Mouse (Mus musculus) left cerebral cortex, adult 6 months (tissue): Measurements from ENCODE around the gene Hdac10. TPM values are rescaled to one million over a fixed set of nuclear protein-coding genes. Genes with fewer than 3 reads are reported as not detected.

Source experiments
- long read RNA-seq, 2 experiments: library from polyadenylated mRNA; unstranded; transcript quantifications; one replicate each; pipeline ENCODE4 v2.0.0; 2019 to 2020
- polyA plus RNA-seq: library from polyadenylated mRNA; unstranded; fragments of <200 nt; fragmentation: Nextera tagmentation; gene quantifications from 2 replicates; pipeline ENCODE4 v1.2.3, GENCODE M21; 2021

The Hdac10 gene
- polyA plus RNA-seq, result 5.8 TPM in 2 replicates
- long read RNA-seq, experiment 1, transcript Hdac10-201 (20 exons, 2,412 nt), result major isoform, 10 of 81 reads
- long read RNA-seq, experiment 1, partial matches to known transcripts, result 6 of 81 reads
- long read RNA-seq, experiment 1, other reads (novel, unspliced or antisense), result 64 of 81 reads
- long read RNA-seq, experiment 2, transcript Hdac10-201 (20 exons, 2,412 nt), result major isoform, 5 of 12 reads
- long read RNA-seq, experiment 2, partial matches to known transcripts, result 2 of 12 reads
- long read RNA-seq, experiment 2, other reads (novel, unspliced or antisense), result 5 of 12 reads

DNA sequence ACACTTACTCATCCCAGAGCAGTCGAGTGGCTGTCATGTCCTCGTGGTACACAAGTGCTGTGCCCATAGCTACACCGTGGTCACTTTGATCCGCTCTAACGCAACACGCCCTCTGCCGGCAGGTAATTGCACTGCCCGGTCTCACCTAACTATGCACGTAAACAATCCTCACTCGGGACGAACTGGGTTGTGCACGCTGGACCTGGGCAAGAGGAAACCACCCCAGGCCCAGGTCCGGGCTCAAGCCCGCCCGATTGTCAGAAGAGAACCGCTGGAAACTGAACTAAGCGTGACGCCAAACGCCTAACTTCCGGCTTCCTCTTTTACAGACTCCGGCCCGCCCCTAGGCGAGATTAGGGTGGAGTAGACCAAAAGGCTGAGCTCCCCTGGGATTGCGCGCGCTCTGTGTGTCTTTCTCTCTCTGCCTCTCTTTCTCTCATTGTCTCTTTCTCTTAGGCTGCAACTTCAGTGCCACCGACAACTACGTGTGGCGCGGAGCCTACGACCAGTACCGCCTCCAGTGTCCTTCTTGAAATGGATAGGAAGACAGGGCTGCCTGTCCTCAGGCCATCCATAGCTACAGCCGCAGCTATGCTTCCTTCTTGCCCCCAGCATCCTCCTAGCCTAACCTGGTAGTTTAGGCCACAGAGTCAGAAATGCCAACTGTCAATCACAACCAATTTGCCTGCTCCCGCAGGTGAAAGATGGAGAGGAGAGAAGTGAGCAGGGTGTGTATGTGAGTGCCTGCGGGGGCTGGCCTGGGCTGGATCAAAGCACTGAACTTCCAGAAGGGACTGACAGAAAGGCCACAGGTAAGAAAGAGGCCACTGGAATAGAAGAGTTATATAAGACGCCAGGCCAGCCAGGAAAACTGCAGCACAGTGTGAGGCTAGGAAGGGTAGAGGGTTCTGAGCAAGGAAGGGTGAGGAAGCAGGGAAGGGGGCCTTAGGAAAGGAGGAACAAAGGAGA is at the start of gene Hdac10:
TSS of gene Hdac10 (minus strand) at position 319 of the 969 bp plus-strand sequence.

DNA sequence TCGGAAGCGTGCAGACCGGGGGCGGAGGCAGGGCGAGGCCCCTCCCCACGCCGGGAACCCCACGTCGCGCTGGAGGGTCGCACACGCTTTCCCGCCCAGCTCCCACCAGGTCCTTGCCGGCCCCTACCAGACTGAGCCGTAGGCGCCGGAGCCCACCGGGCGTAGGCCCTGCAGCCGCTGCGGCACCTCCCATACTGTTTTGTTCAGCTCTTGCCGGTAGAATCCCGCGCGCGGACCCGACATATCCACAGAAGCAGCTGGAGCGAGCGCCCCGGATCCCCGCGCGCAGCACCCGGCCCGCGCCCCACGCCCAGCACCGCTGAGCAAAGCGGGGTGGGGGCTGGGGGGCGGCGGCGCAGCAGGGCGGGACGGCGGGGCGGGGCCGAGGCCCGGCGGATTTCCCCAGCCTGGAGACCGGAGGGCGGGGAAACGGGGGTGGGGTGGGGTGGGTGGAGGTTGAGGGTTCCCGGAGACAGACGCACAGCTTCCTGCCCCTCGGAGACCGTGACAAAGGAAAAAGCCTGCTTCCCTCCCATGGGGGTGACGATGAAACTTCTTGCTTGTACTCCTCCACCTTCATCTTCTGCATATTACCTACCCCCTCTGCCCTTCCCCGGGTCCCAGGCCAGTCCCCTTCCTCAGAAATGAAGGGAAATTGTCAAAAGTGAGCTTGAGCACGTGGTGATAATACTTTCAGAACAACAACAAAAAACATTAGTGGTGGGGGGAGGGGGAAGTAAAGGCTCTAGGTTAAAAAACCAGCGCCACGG is 21.0 kb upstream of the Hdac10 start, which contains the start of gene Mapk11:
TSS of gene Mapk11 (minus strand) at position 358 of the 770 bp plus-strand sequence.

DNA sequence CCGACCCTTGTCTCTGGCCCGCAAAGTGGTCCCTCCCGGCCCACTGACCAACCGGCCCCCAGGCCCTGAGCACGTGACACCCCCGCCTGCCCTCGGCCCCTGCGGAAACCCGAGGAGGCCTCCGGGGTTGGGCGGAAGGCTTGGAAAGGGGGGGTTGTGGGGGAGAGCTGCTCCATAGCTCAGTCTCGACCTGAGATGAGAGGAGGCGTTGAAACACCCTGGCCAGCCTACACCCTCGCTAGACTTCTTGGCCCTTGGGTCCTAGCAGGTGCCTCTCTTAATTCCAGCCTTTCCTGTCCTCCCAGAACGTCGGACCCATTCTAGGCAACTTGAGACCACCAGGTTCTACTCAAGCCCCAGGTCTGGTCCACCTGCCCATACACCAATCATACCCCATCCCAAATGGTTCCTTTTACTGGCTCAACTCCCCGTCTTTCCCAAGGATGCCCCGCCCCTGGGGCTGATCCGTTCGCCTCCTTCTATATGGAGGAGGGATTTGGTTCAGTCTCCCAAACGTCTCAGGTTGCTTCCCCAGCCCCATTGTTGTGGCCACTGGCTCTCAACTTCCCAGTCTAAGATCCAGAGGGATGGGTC is 12.3 kb upstream of the Hdac10 start, which contains the start of gene Mapk12:
TSS of gene Mapk12 (minus strand) at position 45 of the 594 bp plus-strand sequence.

DNA sequence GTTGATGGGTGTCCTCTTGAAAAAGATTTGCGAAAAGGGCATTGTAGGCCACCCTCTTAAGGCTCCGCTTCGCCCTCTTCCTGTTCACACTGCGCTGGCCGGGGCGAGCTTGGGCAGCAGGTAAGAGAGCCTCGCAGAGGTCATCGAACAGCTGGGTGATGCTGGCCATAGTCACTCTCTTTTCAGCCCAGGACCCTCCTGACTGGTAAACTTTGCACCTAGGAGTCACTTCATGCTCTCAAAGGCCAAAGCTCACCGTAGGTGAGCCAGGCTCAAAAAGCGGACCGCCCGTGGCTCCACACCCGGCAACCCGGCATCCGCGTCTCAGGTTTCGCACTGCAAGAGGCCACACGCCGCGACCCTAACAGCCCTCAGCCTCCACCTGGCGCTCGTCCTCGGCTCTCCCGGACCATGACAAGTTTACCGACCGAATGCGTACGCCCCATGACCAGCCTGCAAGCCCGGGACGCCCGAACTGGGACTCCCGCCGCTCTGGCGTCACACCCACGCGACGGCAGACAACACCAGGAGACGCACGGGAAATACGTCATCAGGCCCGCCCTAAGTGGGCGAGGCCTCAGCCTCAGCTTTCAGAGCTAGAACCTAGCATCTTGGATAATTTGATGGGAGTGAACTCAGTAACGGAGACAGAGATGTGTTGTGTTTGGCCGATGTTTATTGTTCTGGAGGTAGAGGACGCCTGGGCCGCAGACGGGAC is 5.7 kb downstream of the Hdac10 start, which contains the start of gene Tubgcp6:
TSS of gene Tubgcp6 (minus strand) at position 464 of the 718 bp plus-strand sequence.

DNA sequence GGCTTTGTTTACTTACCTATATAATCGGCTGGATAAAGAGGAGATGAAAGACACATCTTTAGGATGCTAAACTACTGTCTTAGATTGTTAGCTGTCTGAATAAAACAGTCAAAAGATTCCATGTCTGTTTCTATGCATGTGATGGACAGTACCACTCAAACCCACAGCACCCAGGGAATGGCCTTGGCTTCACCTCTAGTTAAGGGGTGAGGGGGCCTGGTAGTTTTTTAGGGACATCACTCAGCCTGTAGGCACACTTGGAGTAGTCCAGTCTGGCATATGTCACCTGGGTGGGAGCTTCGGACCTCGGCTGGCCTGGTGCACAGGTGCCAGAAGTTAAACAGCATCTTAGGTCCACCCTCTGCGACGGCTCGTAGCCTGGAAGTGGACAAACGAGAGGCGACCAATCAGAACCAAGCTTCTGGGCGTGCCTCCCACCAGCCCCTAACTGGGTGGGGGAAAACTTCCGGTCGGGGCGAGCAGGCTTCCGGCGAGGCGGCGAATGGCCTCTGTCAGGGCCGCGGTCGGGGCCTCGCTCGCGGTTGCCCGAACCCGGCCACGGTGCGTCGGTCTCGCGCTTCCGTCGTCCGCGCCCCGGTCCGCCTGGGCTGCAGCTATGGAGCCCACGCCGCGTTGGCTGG is 39.8 kb downstream of the Hdac10 start, which contains the start of gene Selenoo:
TSS of gene Selenoo (plus strand) at position 478 of the 641 bp plus-strand sequence.

DNA sequence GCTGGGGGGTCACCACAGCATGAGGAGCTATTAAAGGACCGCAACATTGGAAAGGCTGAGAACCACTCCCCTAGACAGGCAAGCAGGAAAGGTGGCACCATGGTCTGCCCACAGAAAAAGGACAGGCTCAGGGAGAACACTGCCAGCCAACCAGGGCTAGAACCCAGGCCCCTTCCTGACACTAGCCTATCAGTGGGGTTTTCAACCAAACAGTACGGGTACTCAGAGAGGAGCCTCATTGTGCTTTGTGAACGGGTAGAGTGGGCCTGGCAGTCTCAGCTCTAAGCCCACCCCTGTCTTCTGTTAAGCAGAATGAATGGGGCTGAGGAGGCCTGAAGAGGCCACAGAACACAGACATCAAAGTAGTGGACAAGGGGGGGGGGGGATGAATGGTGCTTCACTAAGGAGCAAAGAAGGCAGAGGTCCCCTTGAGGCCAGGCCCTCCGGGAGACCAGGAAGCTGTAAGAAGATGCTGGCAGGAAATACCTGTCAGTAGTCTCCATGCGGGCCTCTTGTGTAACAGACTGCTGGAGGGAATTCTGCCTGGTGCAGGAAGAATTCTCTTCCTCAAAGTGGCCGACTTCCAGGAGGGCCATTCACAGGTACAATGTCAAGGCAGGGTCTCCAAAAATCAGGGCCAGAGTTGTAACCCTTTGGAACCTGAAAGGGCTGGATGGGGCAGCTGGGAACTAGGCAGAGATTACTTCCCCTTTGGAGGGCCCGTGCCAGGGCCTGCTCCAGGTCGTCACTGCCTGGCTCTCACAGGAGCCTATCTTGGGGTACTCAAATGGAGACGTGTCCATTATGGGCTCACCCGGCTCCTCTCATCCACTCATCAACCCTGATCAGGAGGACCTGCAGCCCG is 53.7 kb downstream of the Hdac10 start, which contains the start of gene Trabd:
TSS of gene Trabd (plus strand) at position 512 of the 865 bp plus-strand sequence.

Other genes starting within 250 kb of the Hdac10 start
- 0.06 TPM in 1 of 2 replicates, not detected in the other for gene Ttll8, start 174.3 kb downstream of the Hdac10 start, polyA plus RNA-seq
- 114 and 135 TPM in 2 replicates for gene Mlc1, start 149.7 kb downstream of the Hdac10 start, polyA plus RNA-seq
- gene Mov10l1, start 145.8 kb downstream of the Hdac10 start, polyA plus RNA-seq, result not detected in 2 replicates
- gene Panx2, start 69.0 kb downstream of the Hdac10 start, polyA plus RNA-seq, result 15.5 and 17.7 TPM in 2 replicates
- gene Trabd, start 53.6 kb downstream of the Hdac10 start, polyA plus RNA-seq, result 8.1 and 11.9 TPM in 2 replicates
- gene Selenoo, start 39.6 kb downstream of the Hdac10 start, polyA plus RNA-seq, result 10.5 and 25.8 TPM in 2 replicates
- gene Tubgcp6, start 5.6 kb downstream of the Hdac10 start, polyA plus RNA-seq, result 2.7 and 3.3 TPM in 2 replicates
- 3.5 and 4.3 TPM in 2 replicates for gene Mapk12, start 12.0 kb upstream of the Hdac10 start, polyA plus RNA-seq
- gene Mapk11, start 20.9 kb upstream of the Hdac10 start, polyA plus RNA-seq, result 25.6 and 28.0 TPM in 2 replicates
- 10.8 and 11.9 TPM in 2 replicates for gene Plxnb2, start 52.1 kb upstream of the Hdac10 start, polyA plus RNA-seq
- gene Dennd6b, start 67.8 kb upstream of the Hdac10 start, polyA plus RNA-seq, result 16.7 and 17.7 TPM in 2 replicates
- 83.4 and 86.7 TPM in 2 replicates for gene Ppp6r2, start 82.9 kb upstream of the Hdac10 start, polyA plus RNA-seq
- gene Sbf1, start 186.6 kb upstream of the Hdac10 start, polyA plus RNA-seq, result 46.3 and 74.4 TPM in 2 replicates
- gene Adm2, start 194.0 kb upstream of the Hdac10 start, polyA plus RNA-seq, result 0.19 TPM in 1 of 2 replicates, not detected in the other
- gene Miox, start 205.7 kb upstream of the Hdac10 start, polyA plus RNA-seq, result not detected in 2 replicates
- 6.5 and 9.7 TPM in 2 replicates for gene Lmf2, start 227.0 kb upstream of the Hdac10 start, polyA plus RNA-seq
- gene Ncaph2, start 227.0 kb upstream of the Hdac10 start, polyA plus RNA-seq, result 57.5 and 85.9 TPM in 2 replicates
- 43.8 and 46.1 TPM in 2 replicates for gene Sco2, start 245.1 kb upstream of the Hdac10 start, polyA plus RNA-seq
- 4.8 and 6.2 TPM in 2 replicates for gene Tymp, start 248.3 kb upstream of the Hdac10 start, polyA plus RNA-seq